Mouse (Mus musculus): ENCODE measurements around the gene Vmn1r53. TPM values are rescaled to one million over a fixed set of nuclear protein-coding genes. Genes with fewer than 3 reads are reported as not detected.
"Not testable (repeated sequence)": the region's sequence is repeated elsewhere in the genome, so short reads cannot be mapped to it uniquely, and the experiment has no call there.

Gene Vmn1r53
- not detected in 2 replicates for total RNA-seq (2014; rRNA removed; ENCODE audit: low replicate concordance)
- polyA plus RNA-seq (2015; fragmentation: Nextera tagmentation; extraction: Ambion mirVana) = not detected in 2 replicates

DNA sequence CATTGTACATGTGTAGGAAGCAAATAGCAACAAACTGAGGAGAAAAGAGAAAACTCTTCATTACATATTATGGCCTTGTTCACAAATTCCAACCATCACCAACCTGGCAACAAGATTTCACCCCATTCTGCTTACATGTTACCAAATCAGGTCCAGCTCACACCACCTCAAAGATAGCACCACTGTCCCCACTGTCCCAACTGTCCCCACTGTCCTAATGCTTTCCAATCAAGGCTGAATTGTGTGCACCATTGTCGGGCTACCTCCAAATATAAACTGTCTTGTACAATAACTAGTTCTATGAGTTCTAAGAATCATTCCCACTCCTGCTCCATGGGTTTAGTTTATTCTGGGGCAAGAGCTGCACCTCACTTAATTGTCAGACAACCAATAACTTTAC is at the start of gene Vmn1r53:
TSS of gene Vmn1r53 (minus strand) at position 101 of the 400 bp plus-strand sequence.
- H3K4me2 ChIP-seq (ENCODE audit: low read depth, low read length) = no peak within 1 kb of the TSS
- no peaks in the 10 kb centered on the region for H3K27me3 ChIP-seq (ENCODE audit: control insufficient read depth, insufficient read depth, low read length)
- no peak for DNase-seq (ENCODE audit: low spot score)
- no peak for TF ChIP-seq CTCF (IDR thresholded peaks at IDR 0.05; ENCODE audit: low read depth)
- no peak for TF ChIP-seq EP300 (IDR thresholded peaks at IDR 0.05; ENCODE audit: low read depth)
- no peak within 1 kb of the TSS for H3K9ac ChIP-seq (replicated peaks; ENCODE audit: low read depth, low read length)
- no peaks in the 10 kb centered on the region for H3K36me3 ChIP-seq (replicated peaks; ENCODE audit: control insufficient read depth, insufficient read depth, low read length)
- ATAC-seq (ENCODE audit: insufficient read depth, low read depth) = no peak
- H3K4me3 ChIP-seq (ENCODE audit: low read depth, low read length) = no peak within 1 kb of the TSS
- no peak within 1 kb of the TSS for H3K27ac ChIP-seq (ENCODE audit: low read depth)
- no peaks in the 10 kb centered on the region for H3K4me1 ChIP-seq (ENCODE audit: control insufficient read depth, insufficient read depth)
- H3K9me3 ChIP-seq (replicated peaks; ENCODE audit: control insufficient read depth, low read length) = 0 out of 2 replicates have a peak, but pooled peaks cover 3% of the 10 kb centered on the region
- 62% methylated on average over 1 of the region's 1 CpGs for WGBS

- DNase-seq (ENCODE audit: low spot score) (no peak), ATAC-seq (ENCODE audit: insufficient read depth, low read depth) (no peak)
- no peak within 1 kb of the TSS for H3K27ac ChIP-seq (ENCODE audit: low read depth)
- H3K4me1 ChIP-seq (ENCODE audit: control insufficient read depth, insufficient read depth) = no peaks in the 10 kb centered on the region
- no peaks in the 10 kb centered on the region for H3K9me3 ChIP-seq (replicated peaks; ENCODE audit: control insufficient read depth, low read length)
- H3K4me2 ChIP-seq (ENCODE audit: low read depth, low read length) = no peak within 1 kb of the TSS
- TF ChIP-seq CTCF (IDR thresholded peaks at IDR 0.05; ENCODE audit: low read depth) = no peak
- no peak for TF ChIP-seq EP300 (IDR thresholded peaks at IDR 0.05; ENCODE audit: low read depth)
- no peak within 1 kb of the TSS for H3K4me3 ChIP-seq (ENCODE audit: low read depth, low read length)
- no peaks in the 10 kb centered on the region for H3K36me3 ChIP-seq (replicated peaks; ENCODE audit: control insufficient read depth, insufficient read depth, low read length)
- no peak within 1 kb of the TSS for H3K9ac ChIP-seq (replicated peaks; ENCODE audit: low read depth, low read length)
- 56% methylated on average over 1 of the region's 1 CpGs for WGBS
- no peaks in the 10 kb centered on the region for H3K27me3 ChIP-seq (ENCODE audit: control insufficient read depth, insufficient read depth, low read length)
Observed at GRCm38 (mm10) chr6:90246000-90246399, 21.8 kb upstream of the Vmn1r53 start, which contains the start of gene Vmn1r54. Gene Vmn1r54, plus strand, starts transcription at chr6:90246300.

DNA sequence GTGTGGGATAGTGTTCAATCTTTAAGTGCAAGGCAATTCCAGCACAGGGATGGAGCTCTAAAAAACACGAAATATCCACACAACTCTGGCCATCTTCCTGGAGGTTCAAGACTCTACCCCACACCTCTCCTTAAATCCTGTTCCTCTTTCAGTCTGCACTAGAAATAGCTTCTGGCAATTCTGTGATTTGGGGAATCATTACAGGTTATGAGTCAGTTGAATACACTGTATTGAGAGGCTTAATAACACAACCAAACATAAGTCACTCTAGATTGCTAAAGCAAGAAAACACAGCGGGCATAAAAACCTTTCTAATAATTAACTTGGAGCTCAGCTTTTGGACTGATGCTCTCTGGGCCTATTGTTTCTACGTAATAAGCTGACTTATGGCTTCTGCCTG is 19.8 kb upstream of the Vmn1r53 start:
- H3K4me3 ChIP-seq (ENCODE audit: low read depth, low read length) = no peak overlapping the region
- H3K27ac ChIP-seq (ENCODE audit: low read depth) = no peak overlapping the region
- 62% methylated on average over 3 of the region's 3 CpGs for WGBS
- H3K9me3 ChIP-seq (replicated peaks; ENCODE audit: control insufficient read depth, low read length) = no peaks in the 10 kb centered on the region
- no peaks in the 10 kb centered on the region for H3K27me3 ChIP-seq (ENCODE audit: control insufficient read depth, insufficient read depth, low read length)
- DNase-seq (ENCODE audit: low spot score) = no peak
- ATAC-seq (ENCODE audit: insufficient read depth, low read depth) = no peak
- no peaks in the 10 kb centered on the region for H3K36me3 ChIP-seq (replicated peaks; ENCODE audit: control insufficient read depth, insufficient read depth, low read length)
- H3K9ac ChIP-seq (replicated peaks; ENCODE audit: low read depth, low read length) = no peak overlapping the region
- no peaks in the 10 kb centered on the region for H3K4me1 ChIP-seq (ENCODE audit: control insufficient read depth, insufficient read depth)
- no peak for TF ChIP-seq EP300 (IDR thresholded peaks at IDR 0.05; ENCODE audit: low read depth)
- TF ChIP-seq CTCF (IDR thresholded peaks at IDR 0.05; ENCODE audit: low read depth) = no peak
- H3K4me2 ChIP-seq (ENCODE audit: low read depth, low read length) = no peak overlapping the region

DNA sequence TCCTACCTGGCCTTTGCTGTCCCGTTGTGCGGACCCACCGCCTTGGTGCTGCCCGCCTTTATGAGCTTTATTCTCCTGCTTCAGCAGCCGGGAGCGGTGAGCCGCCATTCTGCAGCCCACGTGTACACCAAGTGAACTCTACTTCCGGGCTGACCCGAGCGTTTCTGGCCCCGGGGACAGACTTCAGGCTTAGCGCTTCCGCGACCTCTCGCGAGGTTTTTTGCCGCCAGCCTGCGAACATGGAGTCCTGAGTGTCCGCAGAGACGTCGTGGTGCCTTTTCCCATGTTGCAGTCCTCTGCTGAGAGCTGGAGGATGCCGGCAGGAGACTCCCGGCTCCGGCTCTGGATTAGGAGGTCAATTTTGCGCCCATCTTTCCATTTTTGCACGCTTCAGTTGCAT is 8.4 kb upstream of the Vmn1r53 start:
- Histone ChIP-seq H3K36me3 (replicated peaks; ENCODE audit: control insufficient read depth, insufficient read depth, low read length) (no peaks in the 10 kb centered on the region), H3K4me1 (ENCODE audit: control insufficient read depth, insufficient read depth) (no peaks in the 10 kb centered on the region), H3K9ac (replicated peaks; ENCODE audit: low read depth, low read length) (no peak overlapping the region), H3K27me3 (ENCODE audit: control insufficient read depth, insufficient read depth, low read length) (no peaks in the 10 kb centered on the region), H3K27ac (ENCODE audit: low read depth) (no peak overlapping the region), H3K4me2 (ENCODE audit: low read depth, low read length) (no peak overlapping the region), H3K9me3 (replicated peaks; ENCODE audit: control insufficient read depth, low read length) (no peaks in the 10 kb centered on the region), H3K4me3 (ENCODE audit: low read depth, low read length) (no peak overlapping the region)
- WGBS = 46% methylated on average over 27 of the region's 27 CpGs
- DNase-seq (ENCODE audit: low spot score) (no peak), ATAC-seq (ENCODE audit: insufficient read depth, low read depth) (no peak)
- TF ChIP-seq CTCF (IDR thresholded peaks at IDR 0.05; ENCODE audit: low read depth) (no peak), EP300 (IDR thresholded peaks at IDR 0.05; ENCODE audit: low read depth) (no peak)

DNA sequence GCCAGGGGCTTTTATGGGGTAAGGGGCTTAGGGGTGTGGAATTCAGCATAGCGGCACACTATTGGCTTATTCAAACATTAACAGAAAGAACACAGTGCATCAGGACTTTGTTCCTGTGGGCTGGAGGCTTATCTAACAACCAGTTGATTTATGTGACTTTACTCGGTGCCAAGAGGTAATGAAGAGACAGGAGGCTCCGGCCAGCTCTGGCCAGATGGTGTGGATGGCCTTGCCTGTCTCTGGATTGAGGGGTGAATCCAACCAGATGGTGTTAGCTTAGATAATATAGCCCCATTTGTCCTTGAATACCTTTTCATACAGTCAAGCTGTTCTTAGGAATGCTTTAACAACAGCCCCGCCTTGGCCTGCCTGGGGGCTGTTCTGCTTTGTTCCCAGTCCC is 7.9 kb upstream of the Vmn1r53 start:
- not testable (repeated sequence) for H3K27ac ChIP-seq (ENCODE audit: low read depth); H3K9me3 ChIP-seq (replicated peaks; ENCODE audit: control insufficient read depth, low read length); H3K36me3 ChIP-seq (replicated peaks; ENCODE audit: control insufficient read depth, insufficient read depth, low read length); H3K4me3 ChIP-seq (ENCODE audit: low read depth, low read length); H3K27me3 ChIP-seq (ENCODE audit: control insufficient read depth, insufficient read depth, low read length); H3K4me2 ChIP-seq (ENCODE audit: low read depth, low read length); H3K4me1 ChIP-seq (ENCODE audit: control insufficient read depth, insufficient read depth); H3K9ac ChIP-seq (replicated peaks; ENCODE audit: low read depth, low read length); DNase-seq (ENCODE audit: low spot score); ATAC-seq (ENCODE audit: insufficient read depth, low read depth)
- 87% methylated on average over 4 of the region's 4 CpGs for WGBS

DNA sequence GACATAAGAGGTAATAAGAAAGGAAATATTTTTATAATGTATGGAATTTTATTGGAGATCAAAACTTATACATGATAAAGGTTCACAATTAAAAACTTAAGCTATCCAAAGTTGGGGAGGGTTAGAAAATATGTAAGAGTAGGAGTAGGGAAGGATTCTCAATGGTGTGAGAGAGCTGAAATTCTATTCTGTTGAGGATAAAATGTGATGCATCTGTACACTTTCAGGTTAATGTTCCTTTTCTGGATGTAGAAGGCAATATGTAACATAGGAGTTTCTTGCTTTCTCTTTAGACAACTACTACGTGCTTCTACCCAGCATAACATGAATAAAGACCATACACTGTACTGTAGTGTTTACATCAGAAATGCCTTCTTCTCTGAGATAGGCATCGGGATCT is 21.7 kb downstream of the Vmn1r53 start, which contains the start of gene V1ra8:
TSS of gene V1ra8 (plus strand) at position 301 of the 400 bp plus-strand sequence.
- not testable (repeated sequence) for ATAC-seq (ENCODE audit: insufficient read depth, low read depth); H3K9ac ChIP-seq (replicated peaks; ENCODE audit: low read depth, low read length); H3K9me3 ChIP-seq (replicated peaks; ENCODE audit: control insufficient read depth, low read length); H3K4me2 ChIP-seq (ENCODE audit: low read depth, low read length); H3K27ac ChIP-seq (ENCODE audit: low read depth); H3K27me3 ChIP-seq (ENCODE audit: control insufficient read depth, insufficient read depth, low read length); H3K36me3 ChIP-seq (replicated peaks; ENCODE audit: control insufficient read depth, insufficient read depth, low read length); H3K4me3 ChIP-seq (ENCODE audit: low read depth, low read length); DNase-seq (ENCODE audit: low spot score); H3K4me1 ChIP-seq (ENCODE audit: control insufficient read depth, insufficient read depth)
- WGBS = 49% methylated on average over 2 of the region's 2 CpGs

Data from heart, postnatal 0 days (tissue).